Mouse (Mus musculus) embryonic facial prominence, embryonic 11.5 days (tissue): ENCODE data around the gene Gse1. TPM values are rescaled to one million over a fixed set of nuclear protein-coding genes. Genes with fewer than 3 reads are reported as not detected.

ENCODE experiments used
- ATAC-seq: fragments of 200-750 bp; cut with Nextera tagmentation; replicated peaks from 2 replicates; pipeline ENCODE4 v1.8.0; 2017; ENCODE audit warnings: low read depth; ENCODE audit not compliant: insufficient number of reproducible peaks, low FRiP score, low TSS enrichment
- DNase-seq: peaks from one replicate; pipeline ENCODE4 v3.0.0-alpha.2; 2015; ENCODE audit warnings: low spot score
- H3K27ac ChIP-seq: fragments of 300-500 bp; sonication (generic); replicated peaks from 2 replicates; pipeline ENCODE4 v1.5.1; 2014; ENCODE audit warnings: mild to moderate bottlenecking, low read depth, low read length, control low read depth
- H3K27me3 ChIP-seq: fragments of 300-500 bp; sonication (generic); 2 replicates; pipeline ENCODE4 v1.6.1; 2014; ENCODE audit warnings: mild to moderate bottlenecking, low read length, moderate library complexity, mixed read lengths; ENCODE audit not compliant: control insufficient read depth, insufficient read depth
- H3K36me3 ChIP-seq: fragments of 300-500 bp; sonication (generic); replicated peaks from 2 replicates; pipeline ENCODE4 v1.6.1; 2014; ENCODE audit warnings: low read depth, mild to moderate bottlenecking, low read length, moderate library complexity, mixed read lengths; ENCODE audit not compliant: control insufficient read depth, insufficient read depth
- H3K4me1 ChIP-seq: fragments of 300-500 bp; sonication (generic); 2 replicates; pipeline ENCODE4 v1.6.1; 2014; ENCODE audit warnings: low read length, mixed read lengths; ENCODE audit not compliant: control insufficient read depth, insufficient read depth
- H3K4me2 ChIP-seq: fragments of 300-500 bp; sonication (generic); 2 replicates; pipeline ENCODE4 v1.6.1; 2014; ENCODE audit warnings: low read depth, mild to moderate bottlenecking, control low read depth, low read length, moderate library complexity
- H3K4me3 ChIP-seq: fragments of 300-500 bp; sonication (generic); 2 replicates; pipeline ENCODE4 v1.5.1; 2014; ENCODE audit warnings: low read depth, low read length, control low read depth
- H3K9ac ChIP-seq: fragments of 300-500 bp; sonication (generic); replicated peaks from 2 replicates; pipeline ENCODE4 v1.6.1; 2014; ENCODE audit warnings: mild to moderate bottlenecking, control low read depth, low read length
- H3K9me3 ChIP-seq: fragments of 300-500 bp; sonication (generic); replicated peaks from 2 replicates; pipeline ENCODE4 v1.6.1; 2016; ENCODE audit warnings: mild to moderate bottlenecking, low read length, inconsistent platforms, mixed read lengths; ENCODE audit not compliant: control insufficient read depth
- WGBS: fragments of 180-500 bp; shearing (Covaris S2); extraction: QIAGEN DNeasy Blood & Tissue Kit; methylation state at CpG from one replicate; pipeline ENCODE4 v1.1.7; 2014; 5-methylcytosine and 5-hydroxymethylcytosine counted together
- polyA plus RNA-seq: library from polyadenylated mRNA; unstranded; fragments of >200 nt; fragmentation: Nextera tagmentation; extraction: Ambion mirVana; gene quantifications from 2 replicates; pipeline ENCODE4 v1.2.1, GENCODE M21; 2014

The Gse1 gene
- polyA plus RNA-seq, 1 experiment from 2014 or later, result 8.1 TPM

GRCm38 (mm10) chr8:120421638-120422037 is 193.4 kb downstream of the Gse1 start:
- no peak for DNase-seq
- H3K4me3 ChIP-seq, result no peak overlapping the region
- peak overlapping the region; percentile 35; the same call in 1 of the 2 replicates for H3K27ac ChIP-seq
- H3K9me3 ChIP-seq, result no peaks in the 10 kb centered on the region
- H3K4me1 ChIP-seq, result peaks cover 53% of the 10 kb centered on the region
- no peak overlapping the region for H3K9ac ChIP-seq
- H3K27me3 ChIP-seq, result no peaks in the 10 kb centered on the region
- ATAC-seq, result no peak
- WGBS, result 8% methylated on average over 9 of the region's 9 CpGs
- H3K36me3 ChIP-seq, result no peaks in the 10 kb centered on the region
- no peak overlapping the region for H3K4me2 ChIP-seq

- H3K36me3 ChIP-seq, result no peaks in the 10 kb centered on the region
- WGBS, result 74% methylated on average over 8 of the region's 8 CpGs
- no peak overlapping the region for H3K4me3 ChIP-seq
- ATAC-seq, result no peak
- no peak overlapping the region for H3K27ac ChIP-seq
- peaks cover 53% of the 10 kb centered on the region for H3K4me1 ChIP-seq
- H3K27me3 ChIP-seq, result no peaks in the 10 kb centered on the region
- no peak overlapping the region for H3K9ac ChIP-seq
- H3K4me2 ChIP-seq, result no peak overlapping the region
- no peaks in the 10 kb centered on the region for H3K9me3 ChIP-seq
- no peak for DNase-seq
Observed at GRCm38 (mm10) chr8:120422236-120422635, 194.0 kb downstream of the Gse1 start.

- Histone ChIP-seq H3K27ac (0 out of 2 replicates have a peak overlapping the region, but pooled peaks have one; percentile 8), H3K4me3 (no peak overlapping the region), H3K9me3 (no peaks in the 10 kb centered on the region), H3K27me3 (no peaks in the 10 kb centered on the region), H3K4me2 (no peak overlapping the region), H3K36me3 (no peaks in the 10 kb centered on the region), H3K4me1 (peaks cover 44% of the 10 kb centered on the region), H3K9ac (no peak overlapping the region)
- DNase-seq, result no peak
- ATAC-seq, result no peak
- 33% methylated on average over 7 of the region's 7 CpGs for WGBS
Observed at GRCm38 (mm10) chr8:120423576-120423975, 195.3 kb downstream of the Gse1 start.

GRCm38 (mm10) chr8:120424829-120425198 is 196.6 kb downstream of the Gse1 start:
- DNase-seq (peak; percentile 44), ATAC-seq (no peak)
- H3K4me2 ChIP-seq, result peak overlapping the region; percentile 7; the same call in 1 of the 2 replicates
- 23% methylated on average over 4 of the region's 4 CpGs for WGBS
- H3K4me3 ChIP-seq, result no peak overlapping the region
- H3K27me3 ChIP-seq, result no peaks in the 10 kb centered on the region
- H3K27ac ChIP-seq, result peak overlapping the region; percentile 81
- no peaks in the 10 kb centered on the region for H3K36me3 ChIP-seq
- H3K9me3 ChIP-seq, result no peaks in the 10 kb centered on the region
- H3K9ac ChIP-seq, result peak overlapping the region; percentile 44
- peaks cover 46% of the 10 kb centered on the region for H3K4me1 ChIP-seq

- peak overlapping the region; percentile 81 for H3K27ac ChIP-seq
- no peaks in the 10 kb centered on the region for H3K9me3 ChIP-seq
- WGBS, result 0% methylated on average over 6 of the region's 8 CpGs
- H3K4me1 ChIP-seq, result peaks cover 46% of the 10 kb centered on the region
- no peaks in the 10 kb centered on the region for H3K36me3 ChIP-seq
- ATAC-seq, result peak; percentile 66
- peak; percentile 84 for DNase-seq
- no peaks in the 10 kb centered on the region for H3K27me3 ChIP-seq
- no peak overlapping the region for H3K4me3 ChIP-seq
- peak overlapping the region; percentile 7; the same call in 1 of the 2 replicates for H3K4me2 ChIP-seq
- peak overlapping the region; percentile 44 for H3K9ac ChIP-seq
Observed at GRCm38 (mm10) chr8:120425199-120425941, 197.1 kb downstream of the Gse1 start.

GRCm38 (mm10) chr8:120426105-120426504 is 197.8 kb downstream of the Gse1 start:
- Histone ChIP-seq H3K4me1 (peaks cover 46% of the 10 kb centered on the region), H3K36me3 (no peaks in the 10 kb centered on the region), H3K9ac (no peak overlapping the region; the same call in 1 of the 2 replicates), H3K4me2 (no peak overlapping the region), H3K4me3 (no peak overlapping the region), H3K27me3 (no peaks in the 10 kb centered on the region), H3K27ac (peak overlapping the region; percentile 81), H3K9me3 (no peaks in the 10 kb centered on the region)
- 15% methylated on average over 1 of the region's 1 CpGs for WGBS
- DNase-seq (no peak), ATAC-seq (no peak)

GRCm38 (mm10) chr8:120426622-120427385 is 198.5 kb downstream of the Gse1 start:
- H3K4me2 ChIP-seq, result no peak overlapping the region
- DNase-seq, result peak; percentile 48

GRCm38 (mm10) chr8:120428492-120428891 is 200.2 kb downstream of the Gse1 start:
- Histone ChIP-seq H3K27me3 (no peaks in the 10 kb centered on the region), H3K4me1 (peaks cover 36% of the 10 kb centered on the region), H3K9ac (no peak overlapping the region), H3K4me2 (no peak overlapping the region), H3K27ac (no peak overlapping the region), H3K36me3 (no peaks in the 10 kb centered on the region), H3K9me3 (no peaks in the 10 kb centered on the region), H3K4me3 (no peak overlapping the region)
- no peak for DNase-seq
- no peak for ATAC-seq
- 65% methylated on average over 5 of the region's 5 CpGs for WGBS

More at GRCm38 (mm10) chr8:120426622-120427385, 198.5 kb downstream of the Gse1 start:
- peaks cover 41% of the 10 kb centered on the region for H3K4me1 ChIP-seq
- H3K4me3 ChIP-seq, result no peak overlapping the region
- H3K9me3 ChIP-seq, result no peaks in the 10 kb centered on the region
- no peaks in the 10 kb centered on the region for H3K36me3 ChIP-seq
- H3K27me3 ChIP-seq, result no peaks in the 10 kb centered on the region
- peak overlapping the region; percentile 81 for H3K27ac ChIP-seq
- 28% methylated on average over 20 of the region's 20 CpGs for WGBS
- peak overlapping the region; percentile 28 for H3K9ac ChIP-seq
- ATAC-seq, result no peak
